Mouse (Mus musculus): ENCODE results near the gene Tas1r1. TPM values are rescaled to one million over a fixed set of nuclear protein-coding genes. Genes with fewer than 3 reads are reported as not detected.

The Tas1r1 gene
- total and polyA plus RNA-seq, 2 experiments from 2014 or later = 1.00 to 1.5 TPM

- ATAC-seq (no peak), DNase-seq (no peak)
- Histone ChIP-seq H3K4me1 (ENCODE audit: insufficient read depth) (no peaks in the 10 kb centered on the region), H3K27ac (ENCODE audit: low read depth, low read length) (no peak overlapping the region), H3K27me3 (ENCODE audit: insufficient read depth, low read length) (no peaks in the 10 kb centered on the region), H3K4me3 (ENCODE audit: low read depth, low read length) (no peak overlapping the region), H3K9me3 (ENCODE audit: low read length) (no peaks in the 10 kb centered on the region), H3K4me2 (ENCODE audit: low read depth) (no peak overlapping the region), H3K36me3 (ENCODE audit: insufficient read depth) (no peaks in the 10 kb centered on the region), H3K9ac (no peak overlapping the region)
- no peak for TF ChIP-seq CTCF (IDR thresholded peaks at IDR 0.05; ENCODE audit: low read depth)
- WGBS = 69% methylated on average over 11 of the region's 11 CpGs
These were observed 32.4 kb upstream of the Tas1r1 start for GRCm38 (mm10) chr4:152070494-152071396.

DNA sequence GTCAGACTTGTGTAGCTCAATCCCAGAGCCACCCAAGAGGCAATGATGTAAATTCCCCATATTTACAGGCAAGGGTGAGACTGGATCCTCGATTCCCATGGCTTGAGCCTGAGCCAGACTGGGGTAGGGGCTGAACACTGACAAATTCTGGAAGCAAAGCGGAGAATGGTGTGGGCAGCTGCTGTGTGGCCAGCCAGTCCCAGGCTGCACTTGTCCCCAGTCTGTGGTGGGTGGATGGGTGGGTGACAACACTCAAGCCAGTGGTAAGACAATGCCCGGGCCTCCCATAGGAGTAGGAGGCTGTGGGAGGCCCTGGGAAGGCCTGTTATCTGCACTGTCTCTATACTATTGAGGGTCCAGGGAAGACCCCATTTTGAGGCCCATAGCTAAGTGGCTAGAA is 30.9 kb upstream of the Tas1r1 start:
- no peak for TF ChIP-seq CTCF (IDR thresholded peaks at IDR 0.05; ENCODE audit: low read depth)

DNA sequence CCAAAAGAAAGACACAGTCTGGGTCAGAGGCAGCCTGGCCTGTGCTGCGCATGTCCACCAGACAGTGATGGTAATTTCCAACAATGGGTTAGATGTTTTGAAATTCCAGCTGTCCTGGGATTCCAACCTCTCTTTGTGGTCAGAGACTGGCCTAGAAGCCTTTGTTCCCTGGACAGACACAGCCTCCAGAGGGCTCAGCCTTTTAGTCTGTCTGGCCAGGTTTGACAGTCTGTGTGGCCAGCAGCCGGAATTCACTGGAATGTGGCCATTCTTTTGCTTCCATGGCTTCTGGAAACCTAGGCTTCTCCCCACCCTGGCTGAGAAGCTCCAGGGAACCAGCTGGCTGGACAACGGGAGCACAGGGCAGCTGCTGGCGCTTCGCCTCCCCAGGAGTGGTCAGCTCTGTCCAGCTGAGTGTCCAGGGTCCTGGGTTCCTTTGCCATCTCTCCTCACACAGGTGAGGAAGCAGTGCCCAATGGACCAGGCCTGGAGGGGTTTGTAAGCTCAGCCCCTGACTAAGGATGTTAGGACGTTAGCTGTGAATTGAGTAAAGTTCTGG is 29.9 kb upstream of the Tas1r1 start:
- H3K4me1 ChIP-seq (ENCODE audit: insufficient read depth) = no peaks in the 10 kb centered on the region
- no peaks in the 10 kb centered on the region for H3K9me3 ChIP-seq (ENCODE audit: low read length)
- 79% methylated on average over 6 of the region's 6 CpGs for WGBS
- H3K4me3 ChIP-seq (ENCODE audit: low read depth, low read length) = no peak overlapping the region
- no peak overlapping the region for H3K9ac ChIP-seq
- TF ChIP-seq CTCF (IDR thresholded peaks at IDR 0.05; ENCODE audit: low read depth) = no peak
- DNase-seq (no peak), ATAC-seq (no peak)
- H3K27ac ChIP-seq (ENCODE audit: low read depth, low read length) = no peak overlapping the region
- H3K36me3 ChIP-seq (ENCODE audit: insufficient read depth) = no peaks in the 10 kb centered on the region
- no peak overlapping the region for H3K4me2 ChIP-seq (ENCODE audit: low read depth)
- H3K27me3 ChIP-seq (ENCODE audit: insufficient read depth, low read length) = no peaks in the 10 kb centered on the region

More for the DNA sequence above, 30.9 kb upstream of the Tas1r1 start:
- Histone ChIP-seq H3K36me3 (ENCODE audit: insufficient read depth) (no peaks in the 10 kb centered on the region), H3K27me3 (ENCODE audit: insufficient read depth, low read length) (no peaks in the 10 kb centered on the region), H3K9me3 (ENCODE audit: low read length) (no peaks in the 10 kb centered on the region), H3K4me1 (ENCODE audit: insufficient read depth) (no peaks in the 10 kb centered on the region), H3K4me3 (ENCODE audit: low read depth, low read length) (no peak overlapping the region), H3K9ac (no peak overlapping the region), H3K27ac (ENCODE audit: low read depth, low read length) (no peak overlapping the region), H3K4me2 (ENCODE audit: low read depth) (no peak overlapping the region)
- DNase-seq (no peak), ATAC-seq (no peak)
- whole genome bisulfite sequencing = 81% methylated on average over 3 of the region's 3 CpGs

GRCm38 (mm10) chr4:152067280-152067679 is 28.9 kb upstream of the Tas1r1 start:
- no peak for TF ChIP-seq CTCF (IDR thresholded peaks at IDR 0.05; ENCODE audit: low read depth)
- Histone ChIP-seq H3K36me3 (ENCODE audit: insufficient read depth) (no peaks in the 10 kb centered on the region), H3K4me1 (ENCODE audit: insufficient read depth) (no peaks in the 10 kb centered on the region), H3K9ac (no peak overlapping the region), H3K4me2 (ENCODE audit: low read depth) (no peak overlapping the region), H3K9me3 (ENCODE audit: low read length) (no peaks in the 10 kb centered on the region), H3K4me3 (ENCODE audit: low read depth, low read length) (no peak overlapping the region), H3K27ac (ENCODE audit: low read depth, low read length) (no peak overlapping the region), H3K27me3 (ENCODE audit: insufficient read depth, low read length) (no peaks in the 10 kb centered on the region)
- ATAC-seq = no peak
- no peak for DNase-seq

GRCm38 (mm10) chr4:152062390-152063110 is 24.2 kb upstream of the Tas1r1 start:
- WGBS = 79% methylated on average over 9 of the region's 9 CpGs
- no peaks in the 10 kb centered on the region for H3K27me3 ChIP-seq (ENCODE audit: insufficient read depth, low read length)
- no peaks in the 10 kb centered on the region for H3K4me1 ChIP-seq (ENCODE audit: insufficient read depth)
- no peak overlapping the region for H3K27ac ChIP-seq (ENCODE audit: low read depth, low read length)
- DNase-seq = no peak
- H3K9ac ChIP-seq = no peak overlapping the region
- no peaks in the 10 kb centered on the region for H3K9me3 ChIP-seq (ENCODE audit: low read length)
- no peak overlapping the region for H3K4me3 ChIP-seq (ENCODE audit: low read depth, low read length)
- 0 out of 2 replicates have a peak, but pooled peaks have one; percentile 18 for ATAC-seq
- H3K36me3 ChIP-seq (ENCODE audit: insufficient read depth) = peaks cover 29% of the 10 kb centered on the region
- no peak for TF ChIP-seq CTCF (IDR thresholded peaks at IDR 0.05; ENCODE audit: low read depth)
- no peak overlapping the region for H3K4me2 ChIP-seq (ENCODE audit: low read depth)

GRCm38 (mm10) chr4:152044609-152045008 is 6.2 kb upstream of the Tas1r1 start:
- no peak overlapping the region for H3K27ac ChIP-seq (ENCODE audit: low read depth, low read length)
- no peak for DNase-seq
- H3K27me3 ChIP-seq (ENCODE audit: insufficient read depth, low read length) = no peaks in the 10 kb centered on the region
- no peak for ATAC-seq
- H3K4me1 ChIP-seq (ENCODE audit: insufficient read depth) = peaks cover 8% of the 10 kb centered on the region; the same call in 1 of the 2 replicates
- no peak overlapping the region for H3K9ac ChIP-seq
- WGBS = 69% methylated on average over 6 of the region's 6 CpGs
- no peak overlapping the region for H3K4me3 ChIP-seq (ENCODE audit: low read depth, low read length)
- no peak overlapping the region for H3K4me2 ChIP-seq (ENCODE audit: low read depth)
- no peak for TF ChIP-seq CTCF (IDR thresholded peaks at IDR 0.05; ENCODE audit: low read depth)
- no peaks in the 10 kb centered on the region for H3K9me3 ChIP-seq (ENCODE audit: low read length)
- H3K36me3 ChIP-seq (ENCODE audit: insufficient read depth) = peaks cover 75% of the 10 kb centered on the region

All from forebrain, postnatal 0 days (tissue).